Mouse (Mus musculus) right cerebral cortex, adult 18-20 months (tissue): ENCODE results near the gene Pnliprp1.
A peak's percentile ranks its signal among the peaks of the same experiment; 100 is the strongest.

Source experiments
- DNase-seq: peaks from one replicate; pipeline ENCODE4 v3.0.0; 2022; ENCODE audit warnings: mixed read lengths

Pnliprp1 gene

DNA sequence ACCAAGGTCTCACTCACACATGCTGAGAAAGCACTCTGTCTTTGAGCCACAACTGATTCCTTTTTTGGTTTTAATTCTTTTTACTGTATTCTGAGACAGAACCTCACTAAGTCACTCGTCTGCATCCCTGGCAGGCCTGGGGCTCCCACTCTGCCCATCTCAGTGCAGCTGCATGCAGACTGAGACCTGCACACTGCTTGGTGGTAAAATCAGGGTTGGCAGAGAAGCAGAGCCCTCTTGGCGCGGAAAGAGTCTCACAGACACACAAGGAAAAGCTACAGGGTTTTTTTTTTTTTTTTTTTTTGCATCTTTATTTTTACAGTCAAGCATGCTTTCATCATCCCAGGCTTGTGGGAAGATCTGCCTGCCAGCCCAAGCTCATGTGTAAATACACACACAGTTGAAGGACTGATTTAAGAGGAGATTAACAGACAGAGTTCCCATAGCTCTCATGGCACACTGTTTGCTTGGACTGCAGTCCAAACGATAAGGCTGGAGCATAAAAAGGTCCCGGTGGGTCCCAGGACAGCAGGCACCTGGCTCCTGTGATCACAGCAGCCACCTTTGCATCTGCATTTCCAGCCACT, at the start of gene Pnliprp1:
Gene Pnliprp1, plus strand, starts transcription at position 443 of the 587 bp plus-strand sequence.
- peak; percentile 7 for DNase-seq

DNA sequence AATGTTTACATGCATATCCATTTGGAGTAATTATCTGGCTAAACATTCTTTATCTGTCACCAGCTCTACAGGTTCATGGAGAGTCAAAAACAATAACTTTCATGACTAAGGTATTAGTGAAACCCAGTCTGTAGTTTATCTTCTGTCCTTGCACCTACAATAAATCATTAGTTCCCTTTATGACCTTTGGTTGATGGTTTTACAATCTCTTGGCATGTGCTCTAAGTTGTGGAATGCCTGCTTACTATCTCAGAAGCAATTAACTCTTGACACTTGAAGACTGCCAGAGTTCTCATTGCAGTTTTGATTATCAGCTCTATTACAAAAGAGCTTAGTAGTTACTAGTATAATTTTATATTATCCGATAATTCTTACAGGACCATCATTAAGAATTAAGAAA, 39.8 kb upstream of the Pnliprp1 start:
- DNase-seq: no peak

DNA sequence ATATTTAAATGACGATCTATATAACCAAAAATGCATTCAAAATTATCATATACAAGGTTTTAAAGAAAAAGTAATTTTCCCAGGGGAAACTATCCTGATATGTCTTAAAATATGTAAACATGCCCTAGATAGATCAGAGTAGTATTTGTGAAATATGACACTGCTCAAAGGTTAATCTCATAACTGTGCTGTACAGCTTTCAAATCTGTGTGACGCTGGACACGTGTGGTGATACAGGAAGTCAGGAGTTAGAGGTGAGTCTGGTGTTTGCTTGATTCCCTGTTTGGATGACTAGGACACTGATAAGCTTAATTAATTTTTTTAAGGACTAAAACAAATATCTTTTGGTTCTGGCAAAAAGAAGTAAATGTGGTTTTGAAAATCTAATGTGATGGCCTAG, 33.4 kb upstream of the Pnliprp1 start:
- DNase-seq: no peak

DNA sequence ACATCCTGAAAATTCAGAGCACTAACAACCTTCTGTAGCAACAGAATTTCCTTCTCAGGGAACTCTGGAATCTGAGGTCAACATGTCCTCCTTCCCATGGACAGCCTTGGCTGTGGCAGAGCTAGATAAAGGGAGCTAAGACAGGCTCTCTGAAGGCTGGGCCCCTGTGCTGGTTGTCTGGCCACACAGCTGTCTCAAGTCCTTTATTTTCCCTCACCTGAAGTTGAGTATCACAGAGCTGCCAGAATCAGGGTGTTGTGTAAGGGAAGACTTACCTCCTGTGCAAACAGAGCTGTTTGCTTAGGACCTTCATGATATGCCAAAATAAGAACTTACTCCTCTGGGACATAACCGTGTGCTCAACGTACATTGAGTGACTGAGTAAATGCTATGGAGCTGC, 32.5 kb upstream of the Pnliprp1 start:
- DNase-seq: no peak

DNA sequence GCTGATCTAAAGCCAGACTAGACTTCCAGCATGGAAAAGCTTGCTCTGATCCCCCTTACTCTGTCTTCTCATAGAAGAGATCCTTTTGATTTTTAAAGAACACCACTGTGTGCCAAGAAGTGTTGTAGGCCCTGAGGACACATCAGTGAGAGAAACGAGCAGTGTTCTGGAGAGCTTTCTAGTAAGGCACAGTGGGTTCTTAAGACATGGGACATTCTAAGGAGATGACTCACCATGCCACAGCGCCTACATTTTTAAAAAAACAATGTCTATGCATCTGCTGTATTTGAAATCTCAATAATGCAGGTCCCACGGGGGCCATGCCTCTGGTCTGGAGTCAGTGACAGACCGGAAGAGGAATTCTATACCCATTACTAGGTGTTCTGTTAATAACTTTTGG, 24.1 kb upstream of the Pnliprp1 start:
- no peak for DNase-seq

DNA sequence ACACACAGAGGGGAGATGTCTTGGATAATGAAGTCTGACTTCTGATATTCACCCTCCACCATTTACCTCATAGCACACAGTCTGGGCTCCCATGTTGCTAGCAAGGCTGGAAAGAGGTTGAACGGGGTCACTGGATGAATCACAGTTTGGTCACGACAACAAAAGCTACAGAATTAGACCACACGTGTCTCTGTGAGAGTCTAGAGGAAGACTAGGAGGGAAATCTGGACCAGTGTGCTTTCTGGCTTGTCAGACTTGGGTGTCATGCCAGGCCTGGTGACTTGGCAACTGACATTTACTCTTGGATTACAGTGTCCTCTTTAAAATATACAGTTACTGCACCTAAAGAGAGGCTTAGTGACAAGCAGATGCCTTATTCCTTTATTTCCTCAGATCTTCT, 20.1 kb upstream of the Pnliprp1 start:
- DNase-seq: no peak

DNA sequence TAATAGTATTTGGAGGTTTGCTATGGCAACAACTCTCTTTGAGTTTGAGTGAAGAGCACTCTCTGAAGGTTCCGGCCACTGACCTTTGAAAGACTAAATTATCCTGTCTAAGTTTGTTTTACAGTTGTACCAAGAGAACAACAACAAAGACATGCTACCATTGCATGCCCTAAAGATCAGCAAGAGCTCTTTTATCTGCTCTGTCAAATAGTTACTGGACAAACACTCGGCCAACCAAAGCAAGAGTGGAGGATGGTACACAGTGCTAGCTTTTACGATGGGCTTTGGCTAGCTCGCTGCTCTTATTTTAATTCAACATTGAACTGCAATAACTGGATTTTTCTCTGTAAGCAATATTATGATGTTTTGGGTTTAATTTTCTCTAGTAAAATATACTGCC, 10.8 kb upstream of the Pnliprp1 start:
- no peak for DNase-seq

DNA sequence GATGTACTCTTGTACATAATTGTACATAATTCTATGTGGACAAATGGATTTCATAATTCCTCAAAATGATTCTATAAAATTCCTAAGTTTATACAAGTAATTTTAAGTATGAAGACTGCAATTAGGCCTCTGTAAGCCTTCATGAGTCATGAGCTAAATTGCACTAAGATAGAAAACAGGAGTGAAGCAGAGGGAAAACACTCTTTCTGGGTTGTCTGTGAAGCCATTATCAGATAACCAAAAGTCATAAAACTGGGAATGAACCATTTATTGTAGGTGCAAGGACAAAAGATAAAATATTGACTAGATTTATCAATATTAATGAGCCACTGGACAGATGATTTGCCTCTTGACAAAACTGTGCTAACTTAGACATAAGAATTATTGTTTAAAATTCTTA, 8.2 kb upstream of the Pnliprp1 start:
- DNase-seq: no peak

DNA sequence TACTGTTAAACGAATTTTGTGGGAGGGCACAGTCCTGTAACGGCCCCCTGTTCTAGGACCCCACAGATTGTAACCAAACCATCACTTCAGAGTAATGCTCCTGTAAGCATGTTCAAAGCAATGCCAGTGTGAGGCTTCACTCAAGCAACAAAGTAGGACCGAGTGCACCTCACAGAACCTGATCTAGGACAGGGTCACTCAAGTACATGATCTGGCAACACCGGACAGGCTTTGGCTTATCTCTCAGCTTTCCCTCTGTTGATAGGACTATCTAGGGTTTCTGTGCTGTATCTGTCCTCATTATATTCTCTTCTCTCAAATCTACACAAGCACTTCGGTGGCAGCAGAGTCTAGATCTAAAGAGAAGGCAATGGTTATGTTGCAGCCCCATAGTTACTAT, 2.1 kb upstream of the Pnliprp1 start:
- no peak for DNase-seq

DNA sequence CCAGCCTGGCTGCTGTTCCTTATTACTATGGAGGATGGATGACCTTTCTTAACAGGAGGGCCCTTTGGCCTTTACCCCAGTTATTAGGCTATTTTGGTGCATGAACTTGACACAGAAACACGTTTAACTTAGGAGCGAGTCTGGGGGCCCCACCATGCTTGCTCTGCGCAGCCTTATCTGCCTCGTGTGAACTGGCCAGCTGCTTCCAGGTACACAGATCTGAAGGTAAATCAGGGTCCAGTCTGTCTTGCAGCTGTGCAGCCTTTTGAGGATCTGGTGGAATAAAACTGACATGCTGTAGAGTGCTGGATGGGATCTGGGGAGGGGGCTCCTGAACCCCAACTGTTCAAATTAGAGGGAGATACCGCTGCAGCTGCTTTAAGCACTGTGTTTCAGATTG, 931 bp upstream of the Pnliprp1 start:
- DNase-seq: no peak

DNA sequence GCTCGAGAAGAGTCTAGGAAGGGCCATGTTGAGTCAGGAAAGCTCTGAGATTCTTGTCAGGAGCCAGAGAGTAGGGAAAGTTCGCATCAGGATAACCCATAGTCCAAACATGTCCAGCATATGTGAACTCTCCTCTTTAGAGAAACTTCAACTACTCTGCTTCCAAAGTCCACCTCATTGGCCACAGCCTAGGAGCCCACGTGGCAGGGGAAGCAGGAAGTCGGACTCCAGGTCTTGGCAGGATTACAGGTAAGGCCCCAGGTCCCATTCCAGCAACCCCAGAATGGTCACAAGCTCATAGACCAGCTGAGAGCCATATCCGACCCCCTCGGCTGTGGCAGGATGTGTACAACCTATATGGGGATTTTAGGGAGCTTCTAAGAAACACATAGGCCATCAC, 4.5 kb downstream of the Pnliprp1 start:
- DNase-seq: no peak

DNA sequence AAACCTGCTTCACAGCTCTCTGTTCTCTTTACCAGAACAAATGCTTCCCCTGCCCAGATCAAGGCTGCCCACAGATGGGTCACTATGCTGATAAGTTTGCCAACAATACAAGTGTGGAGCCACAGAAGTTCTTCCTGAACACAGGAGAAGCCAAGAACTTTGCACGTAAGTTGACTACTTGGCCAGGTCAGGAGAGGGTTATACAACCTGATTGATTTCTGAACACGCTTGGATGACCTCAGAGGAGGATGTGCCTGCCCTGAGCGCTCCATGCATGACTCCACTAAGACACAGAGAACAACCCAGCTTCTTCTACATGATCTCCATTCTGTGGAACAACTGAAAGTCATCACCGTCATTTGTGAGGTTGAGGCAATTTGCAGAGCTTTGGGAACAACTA, 9.4 kb downstream of the Pnliprp1 start:
- no peak for DNase-seq

DNA sequence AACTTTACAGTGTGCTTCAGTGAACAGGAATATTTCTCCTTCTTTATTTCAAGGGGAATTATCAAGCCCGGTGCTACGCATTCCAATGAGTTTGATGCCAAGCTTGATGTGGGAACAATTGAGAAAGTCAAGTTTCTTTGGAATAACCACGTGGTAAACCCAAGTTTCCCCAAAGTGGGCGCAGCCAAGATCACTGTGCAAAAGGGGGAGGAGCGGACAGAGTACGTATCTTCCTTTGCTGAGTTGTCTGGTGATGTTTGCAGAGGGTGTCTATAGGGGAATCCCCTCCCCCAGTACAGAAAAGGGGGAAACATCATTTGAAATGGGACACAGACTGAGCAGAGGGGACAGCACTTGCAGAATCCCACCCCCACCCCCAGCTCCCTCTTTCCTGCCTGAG, 12.3 kb downstream of the Pnliprp1 start:
- no peak for DNase-seq

DNA sequence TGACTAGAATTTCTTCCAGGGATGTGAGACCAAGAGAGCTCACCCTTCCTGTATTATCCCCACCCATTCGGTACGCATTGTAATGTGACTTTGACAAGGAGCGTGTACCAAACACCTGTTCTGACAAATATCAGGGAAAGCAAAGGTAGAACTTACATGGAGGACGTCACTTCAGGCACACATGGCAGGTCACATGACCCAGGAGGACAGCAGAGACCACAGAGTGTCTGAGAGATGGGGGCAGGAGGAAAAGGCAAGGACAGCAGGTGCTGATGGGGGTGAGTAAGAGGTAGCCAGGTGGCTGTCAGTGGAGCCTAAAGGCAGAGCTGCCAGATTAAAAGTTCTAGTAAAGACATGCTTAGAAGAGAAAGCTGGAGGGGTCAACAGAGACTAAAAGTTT, 14.0 kb downstream of the Pnliprp1 start:
- no peak for DNase-seq

DNA sequence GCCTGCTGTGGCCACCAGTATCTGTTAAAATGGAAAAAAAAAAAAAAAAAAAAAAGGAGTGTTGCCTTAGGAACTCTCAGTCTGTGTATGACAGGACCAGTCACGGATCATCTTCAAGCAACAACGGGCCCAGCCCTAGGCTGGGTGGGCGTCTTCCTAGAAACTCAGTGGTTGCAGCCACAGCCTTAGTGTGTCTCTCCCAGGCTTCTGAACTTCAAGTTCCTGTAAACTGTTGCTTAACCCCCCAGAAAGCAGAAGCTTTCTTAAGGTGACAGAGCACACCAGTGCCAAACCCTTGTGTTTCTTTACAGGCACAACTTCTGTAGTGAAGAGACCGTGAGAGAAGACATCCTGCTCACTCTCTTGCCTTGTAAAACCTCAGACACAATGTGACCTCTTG, 15.0 kb downstream of the Pnliprp1 start:
- no peak for DNase-seq

DNA sequence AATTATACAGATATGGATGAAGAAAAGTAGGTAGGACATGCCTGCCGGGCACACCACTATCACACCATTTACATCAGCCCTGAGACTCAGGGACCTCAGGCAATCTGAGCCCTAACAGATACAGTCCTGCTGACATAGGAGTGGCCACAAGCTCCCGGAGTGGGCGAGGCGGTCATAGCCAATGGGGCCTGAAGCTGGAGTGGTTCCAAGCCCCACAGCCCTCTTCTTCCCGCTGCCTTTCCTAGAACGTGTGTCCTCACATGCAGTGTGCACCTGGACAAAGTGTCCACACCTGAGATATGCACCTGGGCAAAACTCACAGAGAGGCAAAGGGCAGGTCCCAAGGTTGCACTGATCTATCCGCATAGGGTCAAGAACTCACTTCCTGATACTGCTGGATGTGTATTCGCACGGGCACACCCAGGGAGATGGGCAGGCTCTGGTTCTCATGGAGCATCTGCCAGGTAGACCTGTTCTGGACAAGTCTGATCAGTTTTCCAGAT, 18.9 kb downstream of the Pnliprp1 start:
- no peak for DNase-seq

DNA sequence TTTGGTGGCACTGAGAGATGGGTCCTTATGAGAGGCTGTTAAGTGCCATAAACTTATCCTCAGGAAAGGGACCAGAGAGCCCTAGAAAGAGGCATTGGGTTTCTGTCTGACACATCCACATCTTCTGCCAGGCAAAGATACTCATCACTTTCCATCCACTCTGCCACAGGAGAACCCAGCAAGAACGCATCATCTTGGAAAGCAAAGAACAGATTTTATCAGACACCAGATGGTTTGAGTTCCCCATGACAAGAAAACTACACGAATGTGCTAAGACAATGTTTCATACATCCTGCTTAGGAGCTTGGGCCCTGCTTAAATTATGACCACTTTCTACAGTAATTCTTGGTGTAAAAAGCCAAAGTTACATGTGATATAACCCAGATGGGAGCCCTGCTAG, 22.1 kb downstream of the Pnliprp1 start:
- DNase-seq: peak; percentile 21

DNA sequence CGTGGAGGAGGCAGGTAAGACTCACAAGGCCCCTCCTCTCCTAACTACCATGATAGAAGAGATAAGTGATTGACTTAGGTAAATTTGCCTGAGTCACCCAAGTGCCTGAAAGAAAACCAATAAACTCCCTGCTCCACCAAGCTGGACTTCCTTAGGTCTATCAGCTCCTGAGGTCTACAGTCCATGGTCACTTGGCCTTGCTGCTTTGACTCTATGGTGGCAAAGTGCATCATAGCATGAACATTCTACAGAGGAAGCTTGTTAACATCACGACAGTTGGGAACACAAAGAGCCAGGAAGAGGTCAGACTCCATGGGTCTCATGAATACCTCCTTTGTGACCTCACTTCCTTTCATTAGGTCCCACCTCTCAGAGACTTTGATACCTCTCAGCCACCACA, 22.8 kb downstream of the Pnliprp1 start:
- DNase-seq: no peak

DNA sequence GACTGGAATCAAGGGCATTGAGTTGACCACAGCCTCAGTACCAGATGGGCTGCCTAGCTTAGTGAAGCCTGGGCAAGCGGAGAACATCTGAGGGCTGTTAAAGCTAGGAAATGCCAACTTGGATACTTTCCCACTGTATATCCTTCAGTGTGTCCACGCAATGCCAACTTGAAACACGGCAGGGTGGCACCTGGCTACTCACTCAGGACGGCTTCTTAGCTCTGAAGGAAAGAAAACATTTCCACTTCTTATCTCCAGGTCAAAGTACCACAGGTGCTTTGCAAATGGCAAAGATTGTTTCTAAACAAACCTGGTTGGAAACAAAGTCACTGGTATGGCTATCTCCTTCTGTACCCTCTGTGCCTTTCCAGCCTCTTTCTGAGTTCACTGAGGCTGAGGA, 30.2 kb downstream of the Pnliprp1 start:
- no peak for DNase-seq

DNA sequence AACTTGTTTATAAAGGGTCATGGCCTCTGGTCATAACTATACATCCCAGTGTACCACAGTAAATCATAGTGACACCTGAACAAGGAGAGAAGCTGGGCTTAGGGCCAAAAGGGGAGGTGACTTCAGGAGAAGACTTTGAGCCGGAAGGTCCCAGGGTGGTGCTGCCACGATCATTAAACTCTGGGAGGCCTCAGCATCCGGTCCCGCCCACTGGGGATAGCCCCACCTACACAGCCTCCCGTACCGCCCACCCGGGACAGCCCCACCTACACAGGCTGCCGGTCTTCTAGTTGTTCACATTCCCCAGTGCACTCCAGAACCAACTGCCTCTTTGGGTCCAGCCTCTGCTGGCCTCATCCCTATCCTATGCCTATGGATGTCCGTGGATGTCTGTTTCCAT, 30.7 kb downstream of the Pnliprp1 start, which contains the start of gene Pnliprp2:
Gene Pnliprp2, plus strand, starts transcription at position 297 of the 400 bp plus-strand sequence.
- DNase-seq: no peak

DNA sequence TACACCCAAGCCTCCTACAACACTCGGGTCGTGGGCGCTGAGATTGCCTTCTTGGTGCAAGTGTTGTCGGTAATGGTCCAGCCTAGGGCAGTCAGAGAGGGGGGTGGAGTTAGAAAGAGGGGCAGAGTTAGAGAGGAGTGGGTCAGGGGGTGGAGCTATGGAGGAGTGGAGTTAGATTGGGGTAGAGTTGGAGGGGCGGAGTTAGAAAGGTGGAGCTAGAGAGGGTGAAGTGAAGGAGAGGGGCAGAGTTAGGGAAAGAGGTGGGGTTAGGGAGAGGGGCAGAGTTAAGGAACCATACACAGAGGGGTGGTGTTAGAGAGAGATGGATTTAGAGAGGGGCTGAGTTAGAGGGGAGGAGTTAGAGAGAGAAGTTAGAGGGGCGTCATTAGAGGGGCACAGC, 33.6 kb downstream of the Pnliprp1 start:
- DNase-seq: no peak

DNA sequence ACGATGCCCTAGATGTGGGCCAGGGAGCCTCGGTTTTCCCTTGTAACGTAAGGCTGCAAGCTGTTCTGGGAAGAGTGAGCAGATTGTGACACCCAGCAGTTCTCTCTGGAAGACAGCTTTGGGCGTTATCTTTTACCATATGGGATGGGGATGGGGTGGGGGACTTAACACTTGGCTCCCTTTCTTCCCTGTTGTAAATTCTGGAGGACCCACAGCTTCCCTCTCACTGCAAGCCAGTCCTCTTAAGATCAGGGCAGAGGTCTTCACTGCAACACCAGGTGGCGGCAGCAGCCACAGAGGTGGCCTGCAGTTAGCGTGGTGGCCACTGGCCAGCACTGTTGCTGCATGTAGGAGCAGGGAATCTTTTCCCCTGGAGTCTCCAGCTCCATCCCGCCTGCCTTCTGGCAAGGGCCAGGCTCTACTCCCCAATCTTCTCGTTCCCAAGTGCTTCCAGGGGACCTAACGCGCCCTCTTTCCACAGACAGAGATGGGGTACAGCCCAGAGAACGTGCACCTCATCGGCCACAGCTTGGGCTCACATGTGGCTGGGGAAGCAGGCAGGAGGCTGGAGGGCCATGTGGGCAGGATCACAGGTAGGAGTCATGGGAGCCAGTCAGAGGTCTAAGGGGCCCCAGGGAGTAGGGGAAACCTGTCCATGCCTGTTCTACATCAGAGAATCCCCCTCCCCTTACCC, 34.3 kb downstream of the Pnliprp1 start:
- DNase-seq: peak; percentile 64

DNA sequence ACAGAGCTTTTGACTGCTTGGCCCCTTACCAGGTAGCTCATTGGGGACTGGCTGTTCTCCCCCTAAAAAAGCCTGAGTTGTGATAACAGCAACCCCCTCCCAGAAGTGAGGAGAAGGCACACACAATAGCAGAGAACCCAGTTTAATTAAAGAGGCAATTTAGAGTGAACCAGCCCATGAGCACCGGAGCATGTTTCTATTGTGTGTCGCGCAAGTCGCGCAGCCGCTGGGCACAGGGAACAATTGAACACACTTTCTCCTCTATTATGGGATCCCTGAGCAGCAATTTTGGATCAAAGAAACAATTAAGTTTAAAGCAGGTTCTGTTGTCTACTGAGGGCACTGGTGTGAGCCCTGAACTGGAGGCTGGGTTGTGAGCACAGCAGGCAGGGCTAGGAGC, 38.6 kb downstream of the Pnliprp1 start:
- DNase-seq: no peak

DNA sequence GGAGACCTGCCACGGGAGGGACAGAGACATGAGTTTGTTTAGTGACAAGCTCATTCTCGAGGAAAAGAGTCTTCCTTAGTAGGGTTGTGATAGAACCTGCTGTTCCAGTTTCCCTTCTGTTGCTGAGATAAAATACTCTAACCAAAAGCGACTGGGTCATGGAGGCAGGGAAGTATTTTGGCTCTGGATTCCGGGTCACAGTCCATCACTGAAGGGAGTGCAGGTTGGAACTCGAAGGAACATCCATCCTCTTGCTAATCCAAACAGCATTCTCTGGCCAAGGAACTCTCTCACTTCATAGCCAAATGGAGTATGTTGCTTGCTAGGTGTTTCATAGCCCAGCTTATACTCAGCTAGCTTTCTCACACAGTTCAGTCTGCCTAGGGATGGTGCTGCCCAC, 47.8 kb downstream of the Pnliprp1 start:
- no peak for DNase-seq

DNA sequence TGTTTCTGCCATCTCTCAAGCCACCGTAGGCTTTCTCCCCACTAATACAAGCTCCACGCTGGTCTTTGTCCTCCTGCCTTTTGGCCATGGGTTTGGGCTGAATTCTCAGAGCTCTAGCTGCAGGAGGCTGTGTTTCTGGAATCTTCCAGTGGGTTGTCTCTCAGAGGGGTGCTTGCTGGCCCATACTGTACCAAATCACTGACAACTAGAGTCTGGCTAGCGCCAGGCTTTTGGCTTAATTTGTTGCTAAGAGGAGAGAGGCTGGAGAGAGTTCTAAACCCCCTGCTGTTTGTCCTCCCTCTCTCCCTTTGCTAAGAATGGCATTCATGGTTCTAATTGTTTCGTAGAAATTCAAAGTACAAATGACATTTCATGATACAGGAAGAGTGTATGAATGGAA, 52.9 kb downstream of the Pnliprp1 start:
- DNase-seq: no peak
